Comparison of ENCODE assay signal across 15 mouse cellular contexts in the genomic region with DNA sequence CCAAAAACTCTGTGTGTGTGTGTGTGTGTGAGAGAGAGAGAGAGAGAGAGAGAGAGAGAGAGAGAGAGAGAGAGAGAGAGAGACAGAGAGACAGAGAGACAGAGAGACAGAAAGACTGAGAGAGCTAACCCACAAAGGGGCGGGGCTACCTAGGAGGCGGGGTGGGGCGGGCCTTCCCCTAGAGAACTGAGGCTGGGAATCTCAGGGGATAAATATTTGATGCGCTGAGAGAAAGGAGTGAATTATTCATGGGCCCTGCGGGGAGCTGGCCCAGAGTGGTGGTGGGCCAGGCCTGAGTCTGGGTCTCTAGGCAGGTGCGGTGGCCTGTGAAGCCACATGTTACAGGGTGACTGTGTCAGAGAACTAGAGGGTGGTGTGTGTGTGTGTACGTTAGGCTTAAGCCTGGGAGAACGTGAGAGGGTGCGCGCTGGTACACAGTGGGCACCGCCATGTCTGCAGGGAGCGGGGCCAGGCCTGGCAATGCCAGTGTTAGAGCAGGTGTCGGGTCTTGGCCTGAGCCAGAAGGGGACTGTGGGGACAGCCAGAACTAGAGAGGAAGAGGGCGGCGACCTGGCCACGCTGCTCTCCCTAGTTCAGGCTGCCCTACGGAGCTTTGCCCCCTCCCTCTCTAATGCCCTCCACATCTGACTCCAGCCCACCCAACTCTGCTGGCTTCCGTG. TPM values are rescaled to one million over a fixed set of nuclear protein-coding genes. Genes with fewer than 3 reads are reported as not detected.
DNase-seq lines count a peak whose midpoint lies in the region; ATAC-seq and TF ChIP-seq lines count a peak whose summit lies in the region.
"Had no signal": no experiment of that assay in that cellular context is flagged by ENCODE, and none has a peak within 500 bp of the region (broad histone marks: within the 10 kb centered on the region; RNA-seq: fewer than 3 reads in every experiment).

No protein-coding gene starts in this region.

- peaks cover 99% of the 10 kb centered on the region for H3K27me3 ChIP-seq in embryonic facial prominence, embryonic 14.5 days (replicated peaks; ENCODE audit: control insufficient read depth, insufficient read depth, low read length)
- H3K27me3 ChIP-seq in embryonic facial prominence, embryonic 10.5 days (replicated peaks; ENCODE audit: low read depth, poor library complexity, severe bottlenecking), result peaks cover 100% of the 10 kb centered on the region
- H3K27me3 ChIP-seq in CH12.LX (replicated peaks), result peaks cover 94% of the 10 kb centered on the region

- H3K4me3 ChIP-seq in embryonic facial prominence, embryonic 14.5 days (ENCODE audit: low read depth, low read length), result no peak overlapping the region
- no peak overlapping the region for H3K4me3 ChIP-seq in embryonic facial prominence, embryonic 10.5 days
- no peak overlapping the region for H3K4me3 ChIP-seq in CH12.LX (replicated peaks in 1 of 3; ENCODE audit: low read depth in 2 of 3, low read length in 2 of 3, poor library complexity in 1 of 3)

- H3K79me2 ChIP-seq in CH12.LX (replicated peaks; ENCODE audit: control insufficient read depth, extremely low read depth, insufficient read depth, poor library complexity, severe bottlenecking), result no peaks in the 10 kb centered on the region

- TF ChIP-seq CTCF in CH12.LX (conservative IDR thresholded peaks at IDR 0.05 in 1 of 2, IDR thresholded peaks at IDR 0.05 in 1 of 2; ENCODE audit: low read depth in 2 of 2, low read length in 2 of 2), result no peak

- TF ChIP-seq RAD21 in CH12.LX (IDR thresholded peaks at IDR 0.05; ENCODE audit: low read depth, low read length), result no peak

- in situ Hi-C loops in CH12.LX (cut with MboI; ENCODE audit: low pct_ligation_motif_present, low pct_unique_long_range_greater_than_20kb, low sequenced_read_pairs), result loop anchor here (5.0 kb wide), 1 partner anchor 37 kb away; no protein-coding TSS in a partner anchor

- dilution Hi-C loops in CH12.LX (cut with MboI; ENCODE audit: extremely low pct_ligation_motif_present, extremely low pct_unique_long_range_greater_than_20kb, low sequenced_read_pairs), result no loop called here

- no peak overlapping the region for H3K4me2 ChIP-seq in embryonic facial prominence, embryonic 14.5 days (ENCODE audit: low read depth, low read length)
- no peak overlapping the region for H3K4me2 ChIP-seq in CH12.LX (ENCODE audit: insufficient read depth, low read depth, poor library complexity, severe bottlenecking)
- H3K4me2 ChIP-seq: hindbrain, embryonic 14.5 days had no signal

- no peaks in the 10 kb centered on the region for H3K36me3 ChIP-seq in embryonic facial prominence, embryonic 14.5 days (ENCODE audit: control insufficient read depth, insufficient read depth, low read length)
- no peaks in the 10 kb centered on the region for H3K36me3 ChIP-seq in embryonic facial prominence, embryonic 10.5 days (replicated peaks)
- no peaks in the 10 kb centered on the region for H3K36me3 ChIP-seq in CH12.LX (replicated peaks in 1 of 2; ENCODE audit: control insufficient read depth in 1 of 2, insufficient read depth in 1 of 2, low read length in 1 of 2)

- DNase-seq in embryonic facial prominence, embryonic 14.5 days (ENCODE audit: low spot score), result no peak
- DNase-seq in embryonic facial prominence, embryonic 10.5 days (ENCODE audit: low spot score), result no peak
- DNase-seq in CH12.LX (ENCODE audit: extremely low read depth), result peak; percentile 19
- DNase-seq in cerebellum, adult 11-12 months, result peak; percentile 66
- peak; percentile 42 for DNase-seq in induced T-regulatory cell, adult 2 months (ENCODE audit: low read depth)
- no peak for DNase-seq in thymus, postnatal 25 days
- DNase-seq in adrenal gland, adult (ENCODE audit: inconsistent age in 2 of 2, low spot score in 1 of 2), result no peak
- DNase-seq in frontal cortex, postnatal 36 days (ENCODE audit: low spot score in 2 of 2), result no peak
- DNase-seq: B cell, adult 2 months; kidney, postnatal 36 days; lung, adult 18-20 months had no signal

- H3K9me3 ChIP-seq in embryonic facial prominence, embryonic 14.5 days (ENCODE audit: control insufficient read depth, low read length), result no peaks in the 10 kb centered on the region
- H3K9me3 ChIP-seq in embryonic facial prominence, embryonic 10.5 days, result no peaks in the 10 kb centered on the region
- peaks cover 5% of the 10 kb centered on the region for H3K9me3 ChIP-seq in CH12.LX (replicated peaks; ENCODE audit: low read length)

- TF ChIP-seq EP300 in CH12.LX (IDR thresholded peaks at IDR 0.05; ENCODE audit: low read length), result no peak

- no peak overlapping the region for H3K9ac ChIP-seq in embryonic facial prominence, embryonic 14.5 days (ENCODE audit: low read depth, low read length)
- no peak overlapping the region for H3K9ac ChIP-seq in CH12.LX (ENCODE audit: insufficient read depth, low read depth)
- H3K9ac ChIP-seq: hindbrain, embryonic 14.5 days had no signal

- no peak for TF ChIP-seq POLR2A in CH12.LX (IDR thresholded peaks at IDR 0.05; ENCODE audit: low read depth, low read length)

- 10% methylated on average over 17 of the region's 18 CpGs for WGBS in embryonic facial prominence, embryonic 14.5 days
- WGBS in embryonic facial prominence, embryonic 10.5 days, result 7% methylated on average over 18 of the region's 18 CpGs

- H3K27ac ChIP-seq in embryonic facial prominence, embryonic 14.5 days (replicated peaks; ENCODE audit: low read depth, low read length), result no peak overlapping the region
- H3K27ac ChIP-seq in embryonic facial prominence, embryonic 10.5 days (replicated peaks), result no peak overlapping the region
- no peak overlapping the region for H3K27ac ChIP-seq in CH12.LX (ENCODE audit: insufficient read depth, low read depth)
- H3K27ac ChIP-seq: hindbrain, embryonic 14.5 days had no signal

- peak; percentile 19; the same call in 1 of the 2 replicates for ATAC-seq in embryonic facial prominence, embryonic 14.5 days (ENCODE audit: low read depth)

- no peaks in the 10 kb centered on the region for H3K4me1 ChIP-seq in embryonic facial prominence, embryonic 14.5 days (ENCODE audit: control insufficient read depth, insufficient read depth, low read length)
- H3K4me1 ChIP-seq in embryonic facial prominence, embryonic 10.5 days, result peaks cover 40% of the 10 kb centered on the region
- peaks cover 8 to 11% of the 10 kb centered on the region in 2 experiments; a peak in 3 of 4 replicates for H3K4me1 ChIP-seq in CH12.LX (ENCODE audit: control insufficient read depth in 1 of 2, insufficient read depth in 2 of 2)

TF ChIP-seq in CH12.LX, 34 proteins besides CTCF, POLR2A, EP300 and RAD21 (continues in another document):
- TF ChIP-seq HCFC1 (IDR thresholded peaks at IDR 0.05; ENCODE audit: low read depth, low read length), result no peak
- TF ChIP-seq ZC3H11A (IDR thresholded peaks at IDR 0.05; ENCODE audit: low read depth, low read length), result no peak
- TF ChIP-seq MYC (IDR thresholded peaks at IDR 0.05; ENCODE audit: low read depth, low read length), result no peak
- no peak for TF ChIP-seq ETS1 (conservative IDR thresholded peaks at IDR 0.05; ENCODE audit: low read depth, low read length)
- TF ChIP-seq UBTF (IDR thresholded peaks at IDR 0.05; ENCODE audit: low read depth, low read length), result no peak
- TF ChIP-seq USF2 (conservative IDR thresholded peaks at IDR 0.05; ENCODE audit: low read depth, low read length), result no peak
- TF ChIP-seq IRF4 (IDR thresholded peaks at IDR 0.05; ENCODE audit: low read depth, low read length), result no peak
- TF ChIP-seq NELFE (IDR thresholded peaks at IDR 0.05; ENCODE audit: low read depth, low read length), result no peak
- TF ChIP-seq TCF12 (IDR thresholded peaks at IDR 0.05; ENCODE audit: low read depth, low read length), result no peak
- no peak for TF ChIP-seq MAZ (IDR thresholded peaks at IDR 0.05; ENCODE audit: low read depth, low read length)
- TF ChIP-seq CHD1 (IDR thresholded peaks at IDR 0.05; ENCODE audit: low read depth, low read length), result no peak
- no peak for TF ChIP-seq JUND (conservative IDR thresholded peaks at IDR 0.05; ENCODE audit: low read depth, low read length)
- no peak for TF ChIP-seq MAFK (IDR thresholded peaks at IDR 0.05; ENCODE audit: insufficient replicate concordance, low read length)
- TF ChIP-seq SIN3A (IDR thresholded peaks at IDR 0.05; ENCODE audit: low read length), result no peak

RNA-seq across cellular contexts. Expression of gene Ush1g, which starts 2.0 kb away (rescaled TPM):
- not detected in 2 replicates for polyA plus RNA-seq in embryonic facial prominence, embryonic 14.5 days (2014; fragmentation: Nextera tagmentation; extraction: Ambion mirVana)
- 0.04 TPM in 2 replicates for polyA plus RNA-seq in embryonic facial prominence, embryonic 10.5 days (2016; fragmentation: Nextera tagmentation; extraction: Ambion mirVana)
- total RNA-seq in CH12.LX (2012; rRNA removed) (0.17 and 0.42 TPM in 2 replicates), CH12.LX (2014; rRNA removed) (not detected in 2 replicates)
- polyA plus RNA-seq in CH12.LX (2012; ENCODE audit: insufficient read length, low read depth), result not detected in 2 replicates
- total RNA-seq: granulocyte monocyte progenitor cell, adult 5-6 weeks; monocyte, adult 5-6 weeks had no signal
- polyA plus RNA-seq: stomach, embryonic 14.5 days had no signal

RNA-seq across cellular contexts. Expression of gene Otop2, which starts 12.9 kb away (rescaled TPM):
- polyA plus RNA-seq in embryonic facial prominence, embryonic 14.5 days (2014; fragmentation: Nextera tagmentation; extraction: Ambion mirVana), result not detected in 2 replicates
- polyA plus RNA-seq in embryonic facial prominence, embryonic 10.5 days (2016; fragmentation: Nextera tagmentation; extraction: Ambion mirVana), result not detected in 2 replicates
- total RNA-seq in CH12.LX (2012; rRNA removed) (not detected in 2 replicates), CH12.LX (2014; rRNA removed) (not detected in 2 replicates)
- polyA plus RNA-seq in CH12.LX (2012; ENCODE audit: insufficient read length, low read depth), result not detected in 2 replicates
- total RNA-seq: granulocyte monocyte progenitor cell, adult 5-6 weeks; monocyte, adult 5-6 weeks had no signal
- polyA plus RNA-seq: stomach, embryonic 14.5 days had no signal

RNA-seq across cellular contexts. Expression of gene Otop3, which starts 14.7 kb away (rescaled TPM):
- polyA plus RNA-seq in embryonic facial prominence, embryonic 14.5 days (2014; fragmentation: Nextera tagmentation; extraction: Ambion mirVana), result 0.21 TPM in 1 of 2 replicates, not detected in the other
- polyA plus RNA-seq in embryonic facial prominence, embryonic 10.5 days (2016; fragmentation: Nextera tagmentation; extraction: Ambion mirVana), result not detected in 2 replicates
- total RNA-seq in CH12.LX (2012; rRNA removed) (not detected in 2 replicates), CH12.LX (2014; rRNA removed) (not detected in 2 replicates)
- polyA plus RNA-seq in CH12.LX (2012; ENCODE audit: insufficient read length, low read depth), result not detected in 2 replicates
- total RNA-seq: granulocyte monocyte progenitor cell, adult 5-6 weeks; monocyte, adult 5-6 weeks had no signal

RNA-seq across cellular contexts. Expression of gene Fads6, which starts 22.4 kb away (rescaled TPM):
- polyA plus RNA-seq in embryonic facial prominence, embryonic 14.5 days (2014; fragmentation: Nextera tagmentation; extraction: Ambion mirVana), result 0.24 and 0.52 TPM in 2 replicates
- polyA plus RNA-seq in embryonic facial prominence, embryonic 10.5 days (2016; fragmentation: Nextera tagmentation; extraction: Ambion mirVana), result 0.27 and 0.62 TPM in 2 replicates
- total RNA-seq in CH12.LX (2012; rRNA removed), result 6.9 and 8.5 TPM in 2 replicates
- 0.11 and 0.30 TPM in 2 replicates for total RNA-seq in CH12.LX (2014; rRNA removed)
- 0.56 and 0.63 TPM in 2 replicates for polyA plus RNA-seq in CH12.LX (2012; ENCODE audit: insufficient read length, low read depth)

RNA-seq across cellular contexts. Expression of gene Fdxr, which starts 43.0 kb away (rescaled TPM):
- polyA plus RNA-seq in embryonic facial prominence, embryonic 14.5 days (2014; fragmentation: Nextera tagmentation; extraction: Ambion mirVana), result 10.4 and 11.0 TPM in 2 replicates
- 17.6 and 18.1 TPM in 2 replicates for polyA plus RNA-seq in embryonic facial prominence, embryonic 10.5 days (2016; fragmentation: Nextera tagmentation; extraction: Ambion mirVana)
- total RNA-seq in CH12.LX (2012; rRNA removed) (62.2 and 63.3 TPM in 2 replicates), CH12.LX (2014; rRNA removed) (40.9 and 43.8 TPM in 2 replicates)
- 58.6 and 62.1 TPM in 2 replicates for polyA plus RNA-seq in CH12.LX (2012; ENCODE audit: insufficient read length, low read depth)

Comparison
In these comparisons a context has a peak if more than half of its experiments do, and no peak if none do; other contexts are left out.
1. DNase-seq: peak in CH12.LX (single experiment), cerebellum, adult 11-12 months (single experiment) and induced T-regulatory cell, adult 2 months (single experiment); none in embryonic facial prominence, embryonic 14.5 days (single experiment), embryonic facial prominence, embryonic 10.5 days (single experiment), thymus, postnatal 25 days (single experiment), adrenal gland, adult (0 of 2) and frontal cortex, postnatal 36 days (0 of 2).